Mouse (Mus musculus): ENCODE measurements around the gene Pcdh10. TPM values are rescaled to one million over a fixed set of nuclear protein-coding genes. Genes with fewer than 3 reads are reported as not detected.

Gene Pcdh10
- under 1 TPM; 0.24 to 0.37 TPM for total RNA-seq (2021)
- long read RNA-seq, experiment 1 = 0 reads
- long read RNA-seq, experiment 2 = 0 reads

DNA sequence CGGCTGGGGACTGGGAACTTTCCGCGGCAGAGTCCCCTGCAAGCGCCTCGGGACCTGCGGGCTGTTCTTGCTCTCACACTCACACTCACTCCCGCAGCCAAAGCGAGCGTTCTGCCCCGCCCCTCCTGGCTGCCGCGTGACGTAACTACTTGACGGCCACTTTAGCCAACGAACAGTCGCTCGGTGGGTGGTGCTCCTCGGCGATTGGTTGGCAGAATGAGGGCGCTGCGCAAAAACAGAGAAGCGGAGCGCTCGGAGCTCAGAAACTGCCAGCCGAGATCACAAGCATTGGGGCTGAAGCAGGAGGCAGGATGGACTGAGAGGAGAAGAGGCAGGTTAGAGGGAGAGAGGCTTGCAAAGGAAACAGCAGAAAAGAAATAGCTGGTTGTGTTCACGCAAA is at the start of gene Pcdh10:
Gene Pcdh10, plus strand, starts transcription at position 254 of the 400 bp plus-strand sequence.
- intact Hi-C loops (cut with DNase I; ENCODE audit: low total_unique reads) = no loop called here
- peak; percentile 93 for DNase-seq

DNA sequence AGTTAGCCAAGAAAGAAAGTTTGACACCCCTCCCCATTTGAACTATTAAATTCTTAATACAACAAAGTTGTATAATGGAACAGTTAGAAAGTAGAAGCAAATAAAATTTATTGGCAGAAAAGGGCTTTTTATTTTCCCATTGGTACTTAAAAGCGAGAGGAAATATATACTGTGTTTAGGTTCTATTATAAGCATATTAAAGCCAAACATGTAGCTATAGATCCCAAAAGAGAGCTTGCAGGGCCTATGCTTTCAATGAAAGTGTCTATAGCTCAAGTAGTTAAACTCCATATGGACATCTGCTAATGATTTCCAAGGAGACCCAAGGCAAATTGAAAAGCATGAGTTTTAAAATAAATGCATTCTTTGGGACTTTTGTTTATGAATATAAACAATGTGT is 22.3 kb upstream of the Pcdh10 start:
- intact Hi-C loops (cut with DNase I; ENCODE audit: low total_unique reads) = no loop called here
- no peak for DNase-seq

DNA sequence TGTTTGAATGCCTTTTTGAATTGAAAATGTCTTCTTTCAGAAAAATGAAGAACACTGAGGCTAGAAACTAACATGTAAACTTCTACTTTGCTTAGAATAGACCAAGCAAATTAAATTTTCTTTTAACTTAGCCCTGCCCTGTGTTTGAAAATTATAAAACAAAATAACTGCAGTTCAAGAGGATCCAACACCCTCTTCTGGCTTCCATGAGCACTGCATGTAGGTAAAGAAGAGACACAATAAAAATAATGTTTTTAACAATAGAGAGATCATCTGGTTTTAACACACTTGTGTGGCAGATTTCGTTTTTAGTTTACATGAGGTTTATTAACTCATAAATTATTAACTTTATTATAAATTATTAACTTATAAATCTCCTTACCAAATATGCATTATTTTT is 9.2 kb upstream of the Pcdh10 start:
- no peak for DNase-seq
- intact Hi-C loops (cut with DNase I; ENCODE audit: low total_unique reads) = no loop called here

DNA sequence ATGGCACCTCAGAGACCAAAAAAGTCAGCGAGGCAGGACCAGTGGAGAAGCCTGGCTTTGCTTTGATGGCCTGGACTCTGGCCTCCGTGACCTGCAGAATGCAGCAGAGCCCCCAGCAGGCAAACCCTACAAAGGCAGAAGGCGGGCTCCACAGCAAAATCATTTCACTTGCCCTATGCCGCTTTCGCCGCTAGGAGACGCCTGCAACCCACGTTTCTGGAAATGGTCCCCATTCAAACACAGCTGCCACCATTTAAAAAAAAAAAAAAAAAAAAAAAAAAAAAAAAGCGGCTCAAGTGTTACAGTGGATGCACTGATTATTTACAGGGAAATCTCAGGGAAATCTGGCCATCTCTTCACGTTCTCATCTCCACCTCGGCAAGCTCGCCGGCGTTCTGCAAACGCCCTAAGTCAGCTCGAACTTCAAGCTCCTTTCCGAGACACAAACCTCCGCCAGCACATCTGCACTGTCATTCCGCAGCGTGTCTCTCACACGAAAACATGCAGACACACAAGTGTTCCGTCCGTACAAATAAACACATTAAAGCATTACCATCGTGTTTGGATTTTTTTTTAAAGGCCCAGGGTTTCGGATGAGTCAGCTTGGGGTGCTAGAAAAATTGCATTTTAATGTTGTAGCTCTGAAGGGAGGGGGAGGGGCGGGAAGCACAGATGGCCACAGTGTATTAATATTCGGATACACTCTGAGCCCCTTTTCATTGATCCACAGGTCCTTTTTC is 2.3 kb upstream of the Pcdh10 start:
- peak; percentile 59 for DNase-seq
- intact Hi-C loops (cut with DNase I; ENCODE audit: low total_unique reads) = no loop called here

DNA sequence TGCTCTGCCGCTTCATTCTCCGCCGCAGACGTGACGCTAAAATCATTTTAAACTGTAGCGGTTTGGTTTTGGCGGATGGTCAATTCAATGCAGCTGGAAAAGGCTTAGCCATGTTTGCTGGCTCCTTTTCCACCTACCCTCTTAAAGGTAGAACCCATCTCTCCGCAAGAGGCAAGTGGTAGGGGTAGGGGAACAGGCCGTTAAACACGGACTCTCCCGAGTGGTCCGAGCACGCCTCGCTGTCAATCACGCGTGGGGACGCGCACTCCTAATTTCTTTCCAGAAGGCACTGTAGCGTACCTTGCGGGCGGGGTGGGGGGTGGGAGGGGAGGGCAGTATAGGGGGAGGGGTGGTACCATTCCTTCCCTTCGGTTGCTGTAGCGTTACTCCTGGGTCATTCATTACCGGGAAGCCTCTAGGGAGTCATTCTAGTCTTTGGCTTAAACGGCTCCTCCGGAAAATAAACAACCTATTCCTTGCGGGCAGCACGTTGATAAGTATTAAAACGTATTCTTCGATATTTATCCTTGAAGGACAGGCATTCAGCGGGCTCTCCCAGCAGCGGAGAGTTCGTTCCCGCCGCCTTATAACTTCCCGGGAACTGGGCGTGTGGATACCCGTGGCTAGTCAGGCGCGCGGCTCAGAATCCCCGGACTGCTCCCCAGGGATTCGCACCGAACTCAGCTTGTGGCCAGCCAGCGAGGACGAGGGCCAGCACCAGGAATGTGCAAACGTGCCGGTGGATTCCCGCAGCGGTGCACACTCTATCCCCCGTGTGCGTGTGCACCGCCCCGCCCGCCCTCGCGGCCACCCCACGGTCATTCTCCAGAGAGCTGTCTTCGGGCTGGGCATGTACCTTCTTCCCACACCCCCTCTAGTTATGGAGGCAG is 1.5 kb upstream of the Pcdh10 start:
- intact Hi-C loops (cut with DNase I; ENCODE audit: low total_unique reads) = no loop called here
- DNase-seq = peak; percentile 32

DNA sequence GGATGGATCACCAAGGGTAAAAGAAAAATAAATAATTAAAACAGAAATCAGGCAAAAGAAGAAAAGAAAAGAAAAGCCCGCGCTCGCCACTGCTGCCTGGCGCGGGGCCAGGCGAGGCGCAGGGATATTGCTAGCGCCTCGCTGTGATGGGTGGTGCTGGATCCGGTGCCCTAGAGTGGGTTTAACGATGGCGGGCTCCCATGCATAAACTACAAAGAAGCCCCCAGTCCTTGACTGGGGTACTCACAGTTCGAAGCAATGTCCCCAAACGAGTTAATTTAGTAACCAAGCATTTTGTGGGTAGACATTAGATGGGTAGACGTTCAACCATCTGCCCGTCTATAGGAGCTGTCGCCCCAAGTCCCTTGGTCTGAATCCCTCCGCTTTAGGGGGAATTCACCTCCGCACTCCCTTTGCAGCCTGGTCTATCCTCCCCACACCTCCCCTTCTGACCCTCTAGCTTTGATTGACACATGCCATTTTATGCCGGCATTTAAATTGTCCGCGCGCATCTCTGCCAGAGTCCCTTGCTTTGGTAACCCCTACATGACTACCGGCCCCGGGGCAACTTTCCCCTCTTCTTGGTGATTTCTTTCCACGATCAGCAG is 703 bp upstream of the Pcdh10 start:
- intact Hi-C loops (cut with DNase I; ENCODE audit: low total_unique reads) = no loop called here
- DNase-seq = peak; percentile 16

DNA sequence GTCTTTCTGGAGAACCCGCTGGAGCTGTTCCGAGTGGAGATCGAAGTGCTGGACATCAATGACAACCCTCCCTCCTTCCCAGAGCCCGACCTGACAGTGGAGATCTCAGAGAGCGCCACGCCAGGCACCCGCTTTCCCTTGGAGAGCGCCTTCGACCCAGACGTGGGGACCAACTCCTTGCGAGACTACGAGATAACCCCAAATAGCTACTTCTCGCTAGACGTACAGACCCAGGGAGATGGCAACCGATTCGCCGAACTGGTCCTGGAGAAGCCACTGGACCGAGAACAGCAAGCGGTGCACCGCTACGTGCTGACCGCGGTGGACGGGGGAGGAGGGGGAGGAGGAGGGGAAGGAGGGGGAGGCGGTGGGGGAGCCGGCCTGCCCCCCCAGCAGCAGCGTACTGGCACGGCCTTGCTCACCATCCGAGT is 1.4 kb downstream of the Pcdh10 start:
- DNase-seq = no peak
- intact Hi-C loops (cut with DNase I; ENCODE audit: low total_unique reads) = no loop called here

DNA sequence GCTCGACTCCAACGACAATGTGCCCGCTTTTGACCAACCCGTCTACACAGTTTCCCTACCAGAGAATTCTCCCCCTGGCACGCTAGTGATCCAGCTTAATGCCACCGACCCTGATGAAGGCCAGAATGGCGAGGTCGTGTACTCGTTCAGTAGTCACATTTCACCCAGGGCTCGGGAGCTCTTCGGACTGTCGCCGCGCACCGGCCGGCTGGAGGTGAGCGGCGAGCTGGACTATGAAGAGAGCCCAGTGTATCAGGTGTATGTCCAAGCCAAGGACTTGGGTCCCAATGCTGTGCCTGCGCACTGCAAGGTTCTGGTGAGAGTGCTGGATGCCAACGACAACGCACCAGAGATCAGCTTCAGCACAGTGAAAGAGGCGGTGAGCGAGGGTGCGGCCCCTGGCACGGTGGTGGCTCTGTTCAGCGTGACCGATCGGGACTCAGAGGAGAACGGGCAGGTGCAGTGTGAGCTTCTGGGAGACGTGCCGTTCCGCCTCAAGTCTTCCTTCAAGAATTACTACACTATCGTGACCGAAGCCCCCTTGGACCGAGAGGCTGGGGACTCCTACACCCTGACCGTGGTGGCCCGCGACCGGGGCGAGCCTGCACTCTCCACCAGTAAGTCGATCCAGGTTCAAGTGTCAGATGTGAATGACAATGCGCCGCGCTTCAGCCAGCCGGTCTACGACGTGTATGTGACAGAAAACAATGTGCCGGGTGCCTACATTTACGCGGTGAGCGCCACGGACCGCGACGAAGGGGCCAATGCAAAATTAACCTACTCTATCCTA is 2.0 kb downstream of the Pcdh10 start:
- DNase-seq = no peak
- intact Hi-C loops (cut with DNase I; ENCODE audit: low total_unique reads) = no loop called here

DNA sequence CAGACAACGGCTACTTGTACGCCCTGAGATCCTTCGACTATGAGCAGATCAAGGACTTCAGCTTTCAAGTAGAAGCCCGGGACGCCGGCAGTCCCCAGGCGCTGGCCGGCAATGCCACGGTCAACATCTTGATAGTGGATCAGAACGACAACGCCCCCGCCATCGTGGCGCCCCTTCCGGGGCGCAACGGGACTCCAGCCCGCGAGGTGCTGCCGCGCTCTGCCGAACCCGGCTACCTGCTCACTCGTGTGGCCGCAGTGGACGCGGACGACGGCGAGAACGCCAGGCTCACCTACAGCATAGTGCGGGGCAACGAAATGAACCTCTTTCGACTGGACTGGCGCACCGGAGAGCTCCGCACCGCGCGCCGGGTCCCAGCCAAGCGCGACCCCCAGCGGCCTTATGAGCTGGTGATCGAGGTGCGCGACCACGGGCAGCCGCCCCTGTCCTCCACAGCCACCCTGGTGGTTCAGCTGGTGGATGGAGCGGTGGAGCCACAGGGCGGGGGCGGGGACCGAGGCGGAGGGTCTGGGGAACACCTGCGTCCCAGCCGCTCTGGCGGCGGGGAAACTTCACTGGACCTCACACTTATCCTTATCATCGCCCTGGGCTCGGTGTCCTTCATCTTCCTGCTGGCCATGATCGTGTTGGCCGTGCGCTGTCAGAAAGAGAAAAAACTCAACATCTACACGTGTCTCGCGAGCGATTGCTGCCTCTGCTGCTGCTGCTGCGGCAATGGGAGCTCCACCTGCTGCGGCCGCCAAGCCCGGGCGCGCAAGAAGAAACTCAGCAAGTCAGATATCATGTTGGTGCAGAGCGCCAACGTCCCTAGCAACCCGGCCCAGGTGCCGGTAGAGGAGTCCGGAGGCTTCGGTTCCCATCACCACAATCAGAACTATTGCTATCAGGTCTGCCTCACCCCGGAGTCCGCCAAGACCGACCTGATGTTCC is 2.9 kb downstream of the Pcdh10 start:
- intact Hi-C loops (cut with DNase I; ENCODE audit: low total_unique reads) = no loop called here
- DNase-seq = no peak

DNA sequence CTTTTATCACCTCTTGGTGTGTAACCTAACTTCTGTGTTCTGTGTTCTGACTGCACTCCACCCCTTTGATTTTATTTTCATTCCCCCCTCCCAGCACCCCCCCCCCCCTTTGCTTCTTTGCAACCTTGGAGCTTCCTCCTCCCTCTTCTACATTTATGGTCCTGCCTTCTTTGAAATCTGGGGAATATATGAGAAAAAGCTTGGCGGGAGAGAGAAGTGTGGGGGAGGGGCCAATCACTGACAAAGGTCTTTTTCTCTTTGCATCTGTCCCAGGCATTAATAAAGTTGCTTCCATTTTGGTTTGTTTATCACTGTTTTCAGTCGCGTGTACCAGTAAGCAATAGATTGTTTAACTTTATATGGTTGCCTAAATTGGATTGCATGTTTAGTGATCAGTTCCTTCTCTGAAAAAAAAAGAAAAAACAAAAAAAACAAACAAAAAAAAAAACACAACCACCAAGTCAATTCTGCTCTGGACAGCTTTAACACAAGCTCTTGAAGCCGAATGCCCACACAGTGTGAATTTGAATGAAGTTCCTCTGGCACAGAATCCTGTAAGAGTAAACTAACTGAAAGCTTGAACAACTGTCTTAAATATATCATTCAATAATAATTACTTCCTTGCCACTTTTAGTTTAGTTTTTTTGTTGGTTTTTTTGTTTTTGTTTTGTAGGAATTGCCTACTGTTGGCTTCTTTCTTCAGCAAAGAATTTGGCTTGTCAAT is 4.0 kb downstream of the Pcdh10 start:
- DNase-seq = no peak
- intact Hi-C loops (cut with DNase I; ENCODE audit: low total_unique reads) = no loop called here

DNA sequence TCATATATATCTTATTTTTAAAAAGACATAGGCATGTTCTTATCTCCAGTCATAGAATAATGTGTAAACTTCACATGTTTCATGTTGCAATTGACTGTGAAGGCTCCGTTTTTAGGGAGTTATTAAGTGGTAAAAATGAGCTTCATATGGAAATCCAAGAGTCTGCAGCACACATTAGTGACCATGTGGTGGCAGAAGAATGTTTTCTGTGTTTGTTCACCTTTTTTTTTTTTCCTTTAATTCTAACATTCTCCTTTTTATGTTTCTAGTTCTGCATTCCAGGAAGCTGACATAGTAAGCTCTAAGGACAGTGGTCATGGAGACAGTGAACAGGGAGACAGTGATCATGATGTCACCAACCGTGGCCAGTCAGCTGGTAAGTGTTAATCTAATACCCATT is 5.6 kb downstream of the Pcdh10 start:
- DNase-seq = no peak
- intact Hi-C loops (cut with DNase I; ENCODE audit: low total_unique reads) = no loop called here

DNA sequence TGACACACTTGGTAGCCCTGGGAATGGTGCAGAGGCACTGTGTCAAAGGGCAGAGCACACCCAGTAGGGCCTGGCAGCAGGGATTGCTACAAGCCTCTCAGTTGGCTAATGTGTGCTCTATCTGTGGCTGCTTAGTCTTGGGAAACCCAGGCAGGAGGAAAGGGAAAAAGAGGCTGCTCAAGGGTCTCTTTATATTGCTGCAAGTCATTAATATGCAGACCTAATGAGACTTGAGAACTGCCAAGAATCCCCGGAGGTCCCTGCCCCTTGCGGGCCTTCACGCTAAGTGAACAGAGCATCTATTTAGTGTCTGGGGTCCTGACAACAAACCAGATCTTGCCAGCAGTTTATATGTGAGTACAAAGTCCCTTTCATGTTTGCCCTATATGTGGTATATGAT is 6.8 kb downstream of the Pcdh10 start:
- intact Hi-C loops (cut with DNase I; ENCODE audit: low total_unique reads) = no loop called here

DNA sequence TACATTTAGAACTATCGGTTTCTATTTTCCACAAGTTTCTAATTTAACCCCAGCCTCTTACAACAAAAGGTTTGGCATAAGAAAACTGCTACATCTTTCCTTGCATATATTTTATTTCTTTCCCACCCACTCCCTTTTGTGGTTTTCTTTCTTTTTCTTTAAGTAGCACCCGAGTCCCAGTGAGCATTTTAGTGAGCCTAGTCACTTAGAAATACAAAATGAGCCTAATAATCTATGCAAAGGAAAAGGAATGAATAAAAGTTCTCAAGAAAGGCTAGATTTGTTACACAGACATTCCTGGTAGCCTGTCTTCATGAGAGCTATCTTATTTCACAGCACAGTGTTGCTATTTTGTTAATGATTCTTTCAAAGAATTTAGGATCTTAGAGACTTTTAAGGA is 7.3 kb downstream of the Pcdh10 start:
- no peak for DNase-seq
- intact Hi-C loops (cut with DNase I; ENCODE audit: low total_unique reads) = no loop called here

More for the DNA sequence above, 6.8 kb downstream of the Pcdh10 start:
- no peak for DNase-seq

DNA sequence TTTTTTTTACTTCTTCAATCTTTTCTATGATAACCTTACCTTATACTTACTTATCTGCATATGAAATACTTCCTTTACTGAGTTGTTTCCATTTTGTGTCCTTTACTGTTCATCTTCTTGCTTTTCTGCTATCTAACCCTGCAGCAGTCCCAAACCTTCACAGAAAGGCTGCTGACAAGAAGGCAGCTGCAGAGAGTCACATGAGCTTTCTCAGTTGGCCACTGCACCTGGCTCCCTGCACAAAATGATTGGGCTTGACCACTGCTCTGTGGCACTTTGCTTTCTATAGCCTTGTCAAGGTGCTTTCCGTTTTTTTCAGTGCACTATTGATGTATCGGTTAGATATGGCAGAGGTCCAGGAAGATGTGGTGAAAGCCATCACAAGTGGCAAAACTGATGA is 8.3 kb downstream of the Pcdh10 start:
- intact Hi-C loops (cut with DNase I; ENCODE audit: low total_unique reads) = no loop called here
- no peak for DNase-seq

DNA sequence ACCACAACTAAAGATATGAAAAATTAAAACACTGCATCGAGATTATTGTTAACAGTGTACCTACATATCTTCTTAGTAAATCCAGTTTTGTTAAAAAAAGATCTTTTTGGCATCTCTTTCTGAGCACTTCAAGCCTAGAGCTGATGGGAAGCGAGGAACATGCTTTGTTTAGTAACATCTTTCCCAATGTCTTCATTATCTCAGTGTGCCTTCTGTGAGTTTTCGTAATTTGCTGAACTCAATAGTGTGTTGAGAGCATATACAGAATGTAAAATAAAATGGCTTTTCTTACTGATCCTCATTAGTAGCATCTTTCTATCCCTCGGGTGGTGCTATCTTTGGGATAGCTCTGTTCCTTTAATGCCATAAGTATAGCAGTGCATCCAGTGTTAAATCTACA is 18.9 kb downstream of the Pcdh10 start:
- intact Hi-C loops (cut with DNase I; ENCODE audit: low total_unique reads) = no loop called here
- DNase-seq = no peak

DNA sequence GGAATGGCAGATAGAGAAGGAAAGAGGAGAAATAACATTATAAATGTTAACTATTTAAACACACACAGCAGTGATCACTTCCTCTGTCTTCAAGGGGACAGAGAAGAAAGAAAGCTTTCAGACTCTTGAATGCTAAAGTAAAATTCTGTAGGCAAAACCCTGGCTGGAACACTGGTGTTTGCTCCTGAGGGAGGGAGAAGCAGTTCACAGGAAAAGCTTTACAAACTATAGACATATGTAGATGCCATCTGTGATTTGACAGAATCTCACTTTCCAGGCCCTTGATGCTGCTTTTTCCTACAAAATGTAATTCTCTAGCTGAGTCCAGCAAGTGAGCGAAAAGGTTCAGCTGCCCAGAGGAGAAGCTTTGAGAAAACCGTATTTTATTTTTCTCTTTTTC is 25.0 kb downstream of the Pcdh10 start:
- DNase-seq = no peak
- intact Hi-C loops (cut with DNase I; ENCODE audit: low total_unique reads) = no loop called here

DNA sequence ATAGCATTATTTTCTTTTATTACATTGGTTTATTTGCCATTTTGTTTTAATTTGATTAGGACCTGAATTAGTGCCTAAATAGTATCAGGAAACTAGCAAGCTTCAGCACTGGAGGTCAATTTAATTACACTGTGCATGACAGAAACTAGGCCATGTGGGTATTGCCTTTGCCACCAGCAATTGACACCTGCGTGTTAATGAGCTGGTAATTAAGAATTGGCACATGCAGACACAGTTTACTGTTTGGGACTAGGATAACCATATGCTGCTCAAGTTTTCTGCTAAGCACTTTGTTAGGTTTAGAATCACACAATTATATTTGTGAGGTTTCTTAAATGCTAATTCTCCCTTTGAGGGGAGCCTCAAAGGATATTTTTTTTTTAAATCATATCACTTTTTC is 53.5 kb downstream of the Pcdh10 start:
- no peak for DNase-seq

DNA sequence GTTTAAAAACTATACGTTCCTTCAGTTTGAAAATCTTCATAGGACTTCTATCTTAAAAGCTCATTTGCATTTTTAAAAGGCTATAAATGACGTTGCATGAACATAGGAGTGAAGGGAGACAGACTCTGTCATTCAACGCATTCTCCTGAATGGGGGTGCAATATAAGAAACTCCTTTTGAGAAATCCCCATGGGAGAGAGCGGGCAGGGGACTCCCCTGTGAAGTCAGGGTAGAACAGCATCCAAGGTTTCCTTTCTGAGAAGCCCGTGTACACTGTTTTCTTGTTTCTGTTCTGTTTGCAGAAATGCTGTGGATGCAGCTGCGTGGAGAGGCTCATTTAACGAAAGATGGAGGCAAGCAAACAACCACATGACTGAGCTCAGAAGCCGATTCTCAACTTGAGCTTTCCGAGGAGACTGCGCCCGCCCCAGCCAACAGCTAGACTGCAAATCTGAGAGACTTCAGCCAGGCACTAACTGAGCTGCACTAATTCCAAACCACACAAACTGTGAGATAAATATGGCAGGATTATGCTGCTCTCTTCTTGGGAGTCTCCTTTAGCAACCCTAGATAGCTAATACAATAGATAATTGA is 54.1 kb downstream of the Pcdh10 start:
- intact Hi-C loops (cut with DNase I; ENCODE audit: low total_unique reads) = no loop called here
- no peak for DNase-seq

More for the DNA sequence above, 53.5 kb downstream of the Pcdh10 start:
- intact Hi-C loops (cut with DNase I; ENCODE audit: low total_unique reads) = no loop called here

Data from gastrocnemius, postnatal 14 days (tissue).